Mouse (Mus musculus) layer of hippocampus, adult 8-10 months (tissue): ENCODE results near the gene Crygn. TPM values are rescaled to one million over a fixed set of nuclear protein-coding genes. Genes with fewer than 3 reads are reported as not detected.
A peak's percentile ranks its signal among the peaks of the same experiment; 100 is the strongest.
"Not testable (repeated sequence)": the region's sequence is repeated elsewhere in the genome, so short reads cannot be mapped to it uniquely, and the experiment has no call there.

Experiments used
- DNase-seq, 2 experiments: peaks; one replicate each; pipeline ENCODE4 v3.0.0; 2022; ENCODE audit warnings: low spot score in 2 of 2
- total RNA-seq, 4 experiments: library from RNA; stranded (reverse); gene quantifications; 2 replicates each; pipeline ENCODE4 v1.2.4; 2022

The Crygn gene
- 1 to 10 TPM in 2 of 4 experiments, under 1 TPM in 1, not detected in 1; 0.52 to 2.1 (median 1.3) TPM for total RNA-seq

DNA sequence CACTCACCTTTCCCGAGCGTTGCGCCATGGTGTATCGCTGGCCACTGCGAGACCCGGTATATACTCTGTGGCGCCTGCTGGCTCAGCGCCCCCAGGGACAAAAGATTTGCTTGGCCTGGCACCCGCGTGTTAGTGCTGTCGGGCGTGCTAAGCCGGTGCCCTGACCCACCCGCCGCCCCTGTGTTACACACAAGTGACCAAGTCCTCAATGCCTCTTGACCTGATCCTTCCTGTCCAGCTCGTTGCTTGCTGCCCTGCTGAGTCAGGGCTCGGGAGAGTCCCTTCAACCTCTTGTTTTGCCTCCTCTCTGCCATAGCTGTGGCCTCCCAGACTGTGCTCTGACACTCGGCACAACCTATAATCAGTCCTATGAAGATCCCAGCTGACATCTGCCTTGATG, at the start of gene Crygn:
TSS of gene Crygn (minus strand) at position 193 of the 400 bp plus-strand sequence.
- no peak for DNase-seq

DNA sequence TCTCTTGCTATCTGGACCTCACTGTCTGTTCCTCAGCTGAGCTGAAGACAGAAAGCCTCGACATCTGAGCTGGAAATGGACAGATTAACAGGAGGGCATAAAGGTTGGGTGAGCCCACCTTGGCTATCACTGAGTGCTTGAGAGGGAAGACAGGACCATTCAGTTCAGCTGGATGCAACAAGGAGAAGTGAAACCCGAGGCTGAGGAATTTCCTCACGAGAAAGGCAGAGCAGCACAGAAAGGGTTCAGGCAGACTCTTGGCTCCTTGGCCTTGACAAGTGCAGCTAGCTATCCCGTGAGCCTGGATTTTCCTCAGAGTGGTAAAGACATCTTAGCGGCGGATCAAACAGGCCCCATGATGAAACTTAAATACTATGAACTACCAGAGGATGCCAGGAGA, 47.4 kb upstream of the Crygn start:
- DNase-seq: no peak

DNA sequence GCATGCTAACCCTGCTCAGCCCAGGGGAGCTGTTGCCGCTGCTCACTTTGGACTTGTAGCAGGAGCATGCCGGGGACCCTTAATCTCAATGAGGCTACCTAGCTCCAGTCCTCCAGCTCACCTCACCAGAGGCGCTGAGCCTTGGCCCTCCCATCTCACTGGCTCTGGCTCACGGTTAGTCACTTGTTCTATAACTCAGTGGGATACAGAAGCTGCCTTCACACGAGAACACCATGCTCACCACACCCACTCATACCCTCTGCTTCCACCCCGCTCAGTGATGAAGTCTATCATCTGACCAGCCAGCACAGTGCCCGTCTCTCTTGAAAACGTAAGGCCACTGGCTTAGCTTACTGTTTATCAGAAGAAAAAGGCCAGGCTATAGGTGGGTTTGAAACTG, 46.9 kb upstream of the Crygn start:
- DNase-seq: no peak

DNA sequence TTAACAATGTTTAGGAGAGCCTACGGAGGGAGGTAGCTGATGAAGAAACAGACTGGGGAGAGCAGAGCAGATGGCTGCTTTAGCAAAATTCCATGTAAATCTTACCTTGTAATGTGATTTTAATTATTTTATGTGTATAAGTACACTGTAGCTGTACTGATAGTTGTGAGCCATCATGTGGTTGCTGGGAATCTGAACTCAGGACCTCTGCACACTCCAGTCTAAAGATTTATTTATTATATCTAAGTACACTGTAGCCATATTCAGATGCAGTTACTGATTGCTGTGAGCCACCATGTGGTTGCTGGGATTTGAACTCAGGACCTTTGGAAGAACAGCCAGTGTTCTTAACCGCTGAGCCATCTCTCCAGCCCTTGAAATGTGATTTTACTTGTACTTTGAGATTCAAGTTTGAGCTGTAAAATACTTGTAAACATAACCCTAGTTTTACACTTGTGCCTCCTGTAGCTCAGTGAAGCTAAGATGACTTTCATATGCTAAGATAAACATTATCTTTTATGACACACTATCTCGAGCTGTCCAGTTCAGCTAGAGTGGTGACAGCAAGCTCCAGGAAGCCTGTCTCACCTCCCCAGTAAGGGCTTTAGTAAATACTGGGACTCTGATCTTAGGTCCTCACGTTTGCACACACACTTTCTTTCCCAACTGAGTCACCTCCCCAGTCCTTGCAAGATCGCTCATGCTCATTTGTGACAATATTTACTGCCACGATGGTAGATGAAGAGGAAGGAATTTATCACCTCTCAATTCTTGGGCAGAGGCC, 44.2 kb upstream of the Crygn start:
- no peak for DNase-seq

DNA sequence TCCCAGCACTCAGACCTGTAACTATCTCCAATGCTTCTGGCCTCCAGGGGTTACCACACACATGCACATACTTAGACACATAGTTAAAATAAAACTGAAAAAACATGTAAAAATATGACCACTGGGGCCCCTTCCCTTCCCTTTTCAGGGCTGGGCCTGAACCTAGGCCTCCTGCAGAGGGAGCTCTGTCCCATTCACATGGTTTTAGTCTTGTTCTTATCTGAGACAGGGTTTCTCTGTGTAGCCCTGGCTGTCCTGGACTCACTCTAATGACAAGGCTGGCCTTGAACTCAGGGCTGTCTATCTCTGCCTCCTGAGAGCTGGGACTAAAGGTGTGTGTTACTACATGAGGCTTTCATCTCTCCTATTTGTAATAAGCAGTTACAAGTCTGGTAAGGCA, 42.6 kb upstream of the Crygn start:
- no peak for DNase-seq

GRCm38 (mm10) chr5:24798639-24799038, 40.8 kb upstream of the Crygn start:
- no peak for DNase-seq

GRCm38 (mm10) chr5:24797858-24798257, 40.0 kb upstream of the Crygn start:
- no peak for DNase-seq

- no peak for DNase-seq
Measured at GRCm38 (mm10) chr5:24792961-24793360, 35.2 kb upstream of the Crygn start.

- no peak for DNase-seq
Measured at GRCm38 (mm10) chr5:24782957-24783356, 25.1 kb upstream of the Crygn start.

DNA sequence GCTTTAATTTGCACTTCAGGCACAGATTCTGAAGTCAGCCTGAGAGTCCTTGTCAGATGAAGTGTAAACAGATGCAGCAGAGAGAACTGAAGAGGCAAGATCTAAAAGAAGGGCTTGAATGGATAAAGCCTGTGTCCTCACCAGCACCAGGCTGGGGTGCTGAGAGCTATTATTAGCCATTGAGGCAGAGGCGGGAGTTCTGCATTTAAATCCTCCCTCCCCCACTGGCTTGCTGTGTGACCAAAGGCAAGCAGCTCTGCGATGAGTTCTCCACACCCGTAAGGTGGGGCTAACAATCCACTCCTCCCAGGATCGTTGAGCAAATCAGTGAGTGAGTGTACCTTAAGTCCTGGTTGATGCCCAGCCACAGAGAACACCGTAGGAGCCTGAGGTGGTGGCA, 23.2 kb upstream of the Crygn start:
- DNase-seq: no peak

GRCm38 (mm10) chr5:24779881-24780512, 22.2 kb upstream of the Crygn start:
- no peak for DNase-seq

DNA sequence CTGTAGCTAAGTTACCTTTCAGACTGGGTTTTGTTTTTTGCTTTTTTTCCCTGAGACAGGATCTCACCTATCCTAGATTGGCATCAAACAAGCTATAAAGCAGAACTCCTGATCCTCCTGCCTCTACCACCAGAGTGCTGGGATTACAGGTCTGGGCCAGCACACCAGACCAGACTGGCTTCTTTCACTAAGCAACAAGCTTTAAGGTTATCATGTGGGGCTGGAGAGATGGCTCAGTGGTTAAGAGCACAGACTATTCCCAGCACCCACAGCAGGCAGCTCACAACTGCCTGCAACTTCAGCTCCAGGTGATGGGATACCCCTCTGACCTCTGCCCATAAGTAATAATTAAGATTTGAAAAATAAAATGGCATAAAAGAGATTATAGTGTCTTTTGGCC, 21.5 kb upstream of the Crygn start:
- DNase-seq: no peak

DNA sequence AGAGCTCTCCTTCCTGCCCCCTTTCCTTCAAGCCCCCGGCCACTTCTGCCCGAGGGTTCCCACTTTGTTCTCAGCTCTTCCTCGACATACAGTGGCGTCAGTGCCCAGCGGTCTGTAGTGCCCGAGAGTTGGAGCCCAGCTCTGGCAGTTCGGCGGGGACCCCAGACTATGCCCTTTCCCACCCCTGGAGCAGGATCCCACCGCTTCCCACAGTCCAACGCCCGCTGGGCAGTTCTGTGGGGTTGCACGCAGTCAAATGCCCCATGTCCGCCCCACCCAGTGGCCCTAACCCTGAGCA, 21.0 kb upstream of the Crygn start:
- no peak for DNase-seq

- no peak for DNase-seq
Measured at GRCm38 (mm10) chr5:24778082-24778842, 20.5 kb upstream of the Crygn start.

GRCm38 (mm10) chr5:24776681-24777080, 18.9 kb upstream of the Crygn start:
- DNase-seq: no peak

DNA sequence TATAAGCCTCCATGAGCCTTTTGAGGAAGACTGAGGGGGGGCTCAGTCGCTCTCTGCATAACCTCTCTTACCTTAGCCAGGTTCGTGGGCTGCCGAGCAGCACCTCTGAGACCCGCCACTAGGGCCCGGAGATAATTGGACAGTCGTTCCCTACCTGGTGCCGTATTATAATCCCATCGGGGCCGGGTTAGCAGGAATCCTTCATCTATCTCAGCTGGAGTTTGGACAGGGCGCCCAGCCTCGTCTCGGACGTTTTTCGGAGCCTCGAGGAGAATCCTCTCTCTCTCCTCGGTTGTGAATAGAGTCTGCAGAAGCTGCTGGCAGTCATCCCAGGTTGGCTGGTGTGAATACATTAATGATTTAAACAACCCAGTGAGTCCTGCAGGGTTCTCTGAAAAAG, 16.7 kb upstream of the Crygn start:
- DNase-seq: not testable (repeated sequence)

- no peak for DNase-seq
Measured at GRCm38 (mm10) chr5:24756931-24757330, 877 bp downstream of the Crygn start.

DNA sequence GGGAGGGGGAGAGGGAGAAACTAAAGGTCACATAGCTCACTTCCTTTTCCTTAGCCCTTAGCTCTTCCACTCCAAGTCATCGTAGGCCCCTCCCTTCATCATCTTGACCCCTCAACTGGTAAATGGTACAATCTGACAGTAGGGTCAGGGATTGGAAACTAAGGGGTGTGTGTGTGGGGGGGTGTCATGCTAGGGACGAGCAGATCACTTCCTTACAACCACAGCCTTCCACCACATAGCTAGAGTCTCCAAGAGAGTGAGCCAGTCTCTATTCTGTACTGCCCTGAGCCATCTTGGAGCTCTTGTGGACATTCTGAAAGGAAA, 5.7 kb downstream of the Crygn start:
- no peak for DNase-seq

DNA sequence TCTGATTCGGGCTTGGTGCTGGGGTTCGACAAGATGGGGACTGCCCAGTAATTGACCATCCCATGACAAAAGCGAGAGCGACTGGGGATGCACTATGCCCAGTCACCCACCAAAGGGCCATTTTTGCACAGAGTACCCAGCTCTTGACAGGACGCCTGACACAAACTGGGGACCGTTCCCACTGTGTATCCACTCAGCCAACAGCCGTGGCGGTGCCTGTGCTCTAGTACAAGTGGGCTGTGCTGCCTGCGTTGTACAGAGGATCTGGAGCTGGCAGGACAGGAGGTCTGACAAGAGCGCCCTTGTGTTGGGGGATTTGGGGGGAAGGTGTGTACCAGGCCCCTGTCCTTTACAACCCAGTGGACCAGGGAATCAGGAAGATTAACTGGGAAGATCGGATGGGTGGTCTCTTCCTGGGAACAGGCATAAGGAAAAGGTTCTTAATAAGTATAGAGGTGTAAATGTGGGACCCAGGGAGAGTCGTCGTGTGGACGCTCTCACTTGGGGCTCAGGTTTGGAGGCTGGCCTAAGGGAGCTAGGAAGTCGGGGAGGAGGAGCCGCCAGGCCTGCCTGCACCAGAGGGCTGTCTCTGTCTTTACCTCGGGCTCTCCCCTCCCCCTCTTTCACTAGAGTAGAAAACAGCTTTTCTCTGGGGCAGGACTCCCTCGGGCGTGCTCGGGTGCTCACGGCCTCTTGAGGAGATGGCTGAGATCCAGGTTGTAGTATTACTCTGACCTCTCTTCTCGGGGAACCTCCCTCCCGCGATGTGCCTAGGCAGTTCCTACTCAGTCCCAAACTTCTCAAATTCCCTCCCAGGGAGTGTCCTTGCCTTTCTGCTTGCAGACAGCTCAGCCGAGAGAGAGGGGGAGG, 6.3 kb downstream of the Crygn start:
- peak in 1 of 2 experiments; percentile 31 for DNase-seq

DNA sequence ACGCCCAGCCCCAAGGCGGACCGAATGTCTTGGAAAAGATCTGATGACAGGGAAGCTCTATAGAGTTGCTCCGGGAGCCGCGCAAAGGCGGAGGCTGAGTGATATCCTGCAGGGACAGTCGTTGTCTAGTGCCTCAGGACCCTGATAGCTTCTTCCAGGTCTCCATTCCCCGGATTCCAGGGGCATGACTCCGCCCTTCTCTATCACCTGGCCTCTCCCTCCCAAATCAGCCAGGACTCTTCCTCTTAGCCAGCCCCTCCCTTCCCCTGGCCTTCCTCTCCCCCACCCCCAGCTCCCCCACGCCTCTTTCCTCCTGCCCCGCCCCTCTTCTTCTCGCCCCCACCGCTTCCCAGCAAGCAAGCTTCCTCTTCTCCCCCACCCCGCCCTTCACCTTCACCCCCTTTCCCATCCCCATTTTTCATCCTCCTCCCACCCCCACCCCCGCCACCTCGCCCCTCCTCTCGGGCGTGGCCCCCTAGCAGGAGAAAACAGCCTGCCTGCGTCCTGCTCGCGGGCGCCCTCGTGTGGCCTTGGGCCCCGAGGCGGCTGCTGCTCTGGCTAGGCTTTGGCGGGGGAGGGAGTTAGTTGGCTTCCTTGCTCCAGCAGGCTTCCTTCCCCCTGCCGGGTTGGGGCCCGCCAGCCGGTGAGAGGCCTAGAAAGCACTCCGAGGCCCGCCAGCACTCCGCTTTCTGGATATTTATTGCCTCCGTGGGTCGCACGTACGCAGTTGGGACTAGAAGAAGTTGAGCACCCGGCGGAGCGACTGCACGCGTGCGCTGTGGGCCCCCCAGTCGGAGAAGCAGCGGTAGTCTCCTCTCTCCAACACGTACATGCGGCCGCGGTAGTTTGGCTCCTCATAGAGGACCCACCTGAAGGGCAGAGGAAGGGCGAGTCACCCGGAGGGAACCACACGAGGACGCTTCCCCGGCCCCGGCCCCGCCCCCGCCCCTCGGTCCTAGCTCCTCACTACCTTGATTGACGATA, 7.2 kb downstream of the Crygn start:
- peak; percentile 65 to 83 for DNase-seq
